ENCODE assay signal across 8 mouse cellular contexts in genomic region chr5:64714710-64715109, GRCm38 (mm10).
DNase-seq lines count a peak whose midpoint lies in the region; ATAC-seq and TF ChIP-seq lines count a peak whose summit lies in the region.

No protein-coding gene starts in this region.

- DNase-seq in cerebellum, postnatal 10 days = peak; percentile 74 to 75
- peak; percentile 61 for DNase-seq in spleen, adult 12 weeks (ENCODE audit: low spot score)
- DNase-seq in spleen, adult 18-20 months = no peak
- peak; percentile 42 for DNase-seq in telencephalon, adult 2 months (ENCODE audit: low read depth, low spot score)
- DNase-seq in urinary bladder, postnatal 36 days (ENCODE audit: low spot score in 2 of 2) = no peak
- DNase-seq in lung, postnatal 0 days (ENCODE audit: low spot score) = no peak

- ATAC-seq in cerebellum, adult (ENCODE audit: insufficient number of reproducible peaks, low FRiP score, low TSS enrichment) = no peak
- ATAC-seq in liver, embryonic 15.5 days (ENCODE audit: insufficient read depth) = peak; percentile 98
- no peak for ATAC-seq in lung, postnatal 0 days

- H3K9me3 ChIP-seq in liver, embryonic 15.5 days (replicated peaks) = no peaks in the 10 kb centered on the region
- H3K9me3 ChIP-seq in lung, postnatal 0 days (ENCODE audit: low read length) = no peaks in the 10 kb centered on the region

- no peaks in the 10 kb centered on the region for H3K27me3 ChIP-seq in liver, embryonic 15.5 days
- H3K27me3 ChIP-seq in lung, postnatal 0 days (replicated peaks; ENCODE audit: insufficient read depth, low read length) = no peaks in the 10 kb centered on the region

- H3K27ac ChIP-seq in liver, embryonic 15.5 days (replicated peaks) = peak overlapping the region; percentile 76
- H3K27ac ChIP-seq in lung, postnatal 0 days (ENCODE audit: low read length) = no peak overlapping the region

- H3K4me1 ChIP-seq in liver, embryonic 15.5 days (replicated peaks) = peaks cover 51% of the 10 kb centered on the region
- H3K4me1 ChIP-seq in lung, postnatal 0 days (ENCODE audit: insufficient read depth, low read depth, low read length) = no peaks in the 10 kb centered on the region

- TF ChIP-seq EP300 in lung, postnatal 0 days (IDR thresholded peaks at IDR 0.05) = no peak

- 0 out of 2 replicates have a peak overlapping the region, but pooled peaks have one; percentile 1 for H3K9ac ChIP-seq in liver, embryonic 15.5 days
- no peak overlapping the region for H3K9ac ChIP-seq in lung, postnatal 0 days (replicated peaks; ENCODE audit: low read depth)

- H3K36me3 ChIP-seq in liver, embryonic 15.5 days (replicated peaks) = no peaks in the 10 kb centered on the region
- no peaks in the 10 kb centered on the region for H3K36me3 ChIP-seq in lung, postnatal 0 days (ENCODE audit: insufficient read depth, low read length)

- 28% methylated on average over 7 of the region's 7 CpGs for WGBS in liver, embryonic 15.5 days (ENCODE audit: insufficient replicate concordance)
- WGBS in lung, postnatal 0 days = 70% methylated on average over 7 of the region's 7 CpGs

- TF ChIP-seq CTCF in lung, postnatal 0 days (IDR thresholded peaks at IDR 0.05) = no peak

- H3K4me2 ChIP-seq in liver, embryonic 15.5 days = peak overlapping the region; percentile 61
- H3K4me2 ChIP-seq in lung, postnatal 0 days (replicated peaks; ENCODE audit: low read depth, low read length) = no peak overlapping the region

- H3K4me3 ChIP-seq in liver, embryonic 15.5 days (replicated peaks) = no peak overlapping the region; the same call in 1 of the 2 replicates
- H3K4me3 ChIP-seq in lung, postnatal 0 days (ENCODE audit: low read depth, low read length) = no peak overlapping the region

Comparison
In these comparisons a context has a peak if more than half of its experiments do, and no peak if none do; other contexts are left out.
1. DNase-seq: peak in cerebellum, postnatal 10 days (2 of 2), spleen, adult 12 weeks (single experiment) and telencephalon, adult 2 months (single experiment); none in spleen, adult 18-20 months (0 of 2), urinary bladder, postnatal 36 days (0 of 2) and lung, postnatal 0 days (single experiment).